In genomic region chr16:22411764-22412163, GRCm38 (mm10) we compare ENCODE assay signal across 19 mouse cellular contexts. TPM values are rescaled to one million over a fixed set of nuclear protein-coding genes. Genes with fewer than 3 reads are reported as not detected.
DNase-seq lines count a peak whose midpoint lies in the region; ATAC-seq lines count a peak whose summit lies in the region.
"Had no signal": no experiment of that assay in that cellular context is flagged by ENCODE, and none has a peak within 500 bp of the region (broad histone marks: within the 10 kb centered on the region; RNA-seq: fewer than 3 reads in every experiment).

No protein-coding gene starts in this region.

- H3K4me1 ChIP-seq in forebrain, embryonic 14.5 days (ENCODE audit: control insufficient read depth, insufficient read depth, low read length): no peaks in the 10 kb centered on the region
- H3K4me1 ChIP-seq in forebrain, embryonic 12.5 days: no peaks in the 10 kb centered on the region; the same call in 1 of the 2 replicates
- peaks cover 6% of the 10 kb centered on the region for H3K4me1 ChIP-seq in lung, embryonic 16.5 days (replicated peaks; ENCODE audit: control insufficient read depth, insufficient read depth, low read length)
- peaks cover 21% of the 10 kb centered on the region for H3K4me1 ChIP-seq in neural tube, embryonic 15.5 days
- H3K4me1 ChIP-seq: embryonic facial prominence, embryonic 15.5 days; stomach, embryonic 15.5 days had no signal

- no peaks in the 10 kb centered on the region for H3K9me3 ChIP-seq in forebrain, embryonic 14.5 days (replicated peaks; ENCODE audit: control insufficient read depth, low read length)
- no peaks in the 10 kb centered on the region for H3K9me3 ChIP-seq in forebrain, embryonic 12.5 days
- no peaks in the 10 kb centered on the region for H3K9me3 ChIP-seq in lung, embryonic 16.5 days (ENCODE audit: control insufficient read depth, low read length)
- H3K9me3 ChIP-seq in neural tube, embryonic 15.5 days (replicated peaks): no peaks in the 10 kb centered on the region
- H3K9me3 ChIP-seq: embryonic facial prominence, embryonic 15.5 days; heart, embryonic 15.5 days; hindbrain, embryonic 12.5 days; megakaryocyte, embryonic 14.5 days; stomach, embryonic 15.5 days had no signal

- H3K4me2 ChIP-seq in forebrain, embryonic 14.5 days (ENCODE audit: low read length): no peak overlapping the region
- H3K4me2 ChIP-seq in forebrain, embryonic 12.5 days: no peak overlapping the region
- H3K4me2 ChIP-seq in lung, embryonic 16.5 days (ENCODE audit: low read depth, low read length): no peak overlapping the region
- H3K4me2 ChIP-seq in neural tube, embryonic 15.5 days: peak overlapping the region; percentile 23; the same call in 1 of the 2 replicates
- H3K4me2 ChIP-seq: embryonic facial prominence, embryonic 15.5 days; heart, embryonic 15.5 days; hindbrain, embryonic 12.5 days; stomach, embryonic 15.5 days had no signal

- no peaks in the 10 kb centered on the region for H3K27me3 ChIP-seq in forebrain, embryonic 14.5 days (replicated peaks; ENCODE audit: control insufficient read depth, insufficient read depth, low read length)
- H3K27me3 ChIP-seq in forebrain, embryonic 12.5 days: no peaks in the 10 kb centered on the region
- H3K27me3 ChIP-seq in lung, embryonic 16.5 days (ENCODE audit: control insufficient read depth, insufficient read depth, low read depth, low read length): no peaks in the 10 kb centered on the region
- H3K27me3 ChIP-seq in neural tube, embryonic 15.5 days (replicated peaks): no peaks in the 10 kb centered on the region
- H3K27me3 ChIP-seq: embryonic facial prominence, embryonic 15.5 days; heart, embryonic 15.5 days; hindbrain, embryonic 12.5 days; megakaryocyte, embryonic 14.5 days; Patski; stomach, embryonic 15.5 days had no signal

- 37% methylated on average over 11 of the region's 11 CpGs for WGBS in forebrain, embryonic 14.5 days
- WGBS in forebrain, embryonic 12.5 days: 58% methylated on average over 10 of the region's 11 CpGs
- WGBS in lung, embryonic 16.5 days: 47% methylated on average over 11 of the region's 11 CpGs
- WGBS in neural tube, embryonic 15.5 days: 16% methylated on average over 11 of the region's 11 CpGs

- peak; percentile 55 for DNase-seq in forebrain, embryonic 14.5 days (ENCODE audit: low spot score)
- DNase-seq in lung, adult 18-20 months: no peak
- DNase-seq in brain, adult 2 months (ENCODE audit: low read depth, low spot score): peak; percentile 52
- no peak for DNase-seq in frontal cortex, postnatal 10 days (ENCODE audit: low spot score in 2 of 2)
- no peak for DNase-seq in cerebellum, postnatal 10 days
- DNase-seq: adrenal gland, adult 8-10 months; kidney, adult 8-10 months; thymus, postnatal 36 days had no signal

- no peaks in the 10 kb centered on the region for H3K36me3 ChIP-seq in forebrain, embryonic 14.5 days (ENCODE audit: control insufficient read depth, insufficient read depth, low read length)
- no peaks in the 10 kb centered on the region for H3K36me3 ChIP-seq in forebrain, embryonic 12.5 days (replicated peaks)
- H3K36me3 ChIP-seq in lung, embryonic 16.5 days (ENCODE audit: control insufficient read depth, insufficient read depth, low read length): peaks cover 12% of the 10 kb centered on the region
- no peaks in the 10 kb centered on the region for H3K36me3 ChIP-seq in neural tube, embryonic 15.5 days
- H3K36me3 ChIP-seq: embryonic facial prominence, embryonic 15.5 days; heart, embryonic 15.5 days; hindbrain, embryonic 12.5 days; stomach, embryonic 15.5 days had no signal

- no peak overlapping the region for H3K9ac ChIP-seq in forebrain, embryonic 14.5 days (ENCODE audit: low read length)
- no peak overlapping the region for H3K9ac ChIP-seq in forebrain, embryonic 12.5 days
- H3K9ac ChIP-seq in lung, embryonic 16.5 days (ENCODE audit: low read length): no peak overlapping the region
- H3K9ac ChIP-seq in neural tube, embryonic 15.5 days (replicated peaks): no peak overlapping the region
- H3K9ac ChIP-seq: embryonic facial prominence, embryonic 15.5 days; heart, embryonic 15.5 days; hindbrain, embryonic 12.5 days; stomach, embryonic 15.5 days had no signal

- H3K27ac ChIP-seq in forebrain, embryonic 14.5 days (ENCODE audit: low read depth, low read length): no peak overlapping the region
- no peak overlapping the region for H3K27ac ChIP-seq in forebrain, embryonic 12.5 days
- peak overlapping the region; percentile 20; the same call in 1 of the 2 replicates for H3K27ac ChIP-seq in lung, embryonic 16.5 days (ENCODE audit: low read length)
- no peak overlapping the region for H3K27ac ChIP-seq in neural tube, embryonic 15.5 days (replicated peaks)
- H3K27ac ChIP-seq: embryonic facial prominence, embryonic 15.5 days; heart, embryonic 15.5 days; hindbrain, embryonic 12.5 days; layer of hippocampus, adult 2 months; stomach, embryonic 15.5 days had no signal

- ATAC-seq in forebrain, embryonic 14.5 days: peak; percentile 20; the same call in 1 of the 2 replicates
- ATAC-seq in forebrain, embryonic 12.5 days (ENCODE audit: low FRiP score): no peak
- ATAC-seq in lung, embryonic 16.5 days (ENCODE audit: low read depth): 0 out of 2 replicates have a peak, but pooled peaks have one; percentile 20
- ATAC-seq in neural tube, embryonic 15.5 days (ENCODE audit: low FRiP score): peak; percentile 30; the same call in 1 of the 2 replicates
- ATAC-seq: lung, postnatal 0 days; Patski had no signal

- no peak overlapping the region for H3K4me3 ChIP-seq in forebrain, embryonic 14.5 days (ENCODE audit: low read depth, low read length)
- H3K4me3 ChIP-seq in forebrain, embryonic 12.5 days (replicated peaks): no peak overlapping the region
- no peak overlapping the region for H3K4me3 ChIP-seq in lung, embryonic 16.5 days (ENCODE audit: low read length)
- no peak overlapping the region for H3K4me3 ChIP-seq in neural tube, embryonic 15.5 days (replicated peaks)
- H3K4me3 ChIP-seq: embryonic facial prominence, embryonic 15.5 days; heart, embryonic 15.5 days; hindbrain, embryonic 12.5 days; layer of hippocampus, adult 2 months; megakaryocyte, embryonic 14.5 days; stomach, embryonic 15.5 days had no signal

RNA-seq across cellular contexts. Expression of gene Etv5, which starts 27.8 kb away (rescaled TPM):
- polyA plus RNA-seq in forebrain, embryonic 14.5 days (2014; fragmentation: Nextera tagmentation; extraction: Ambion mirVana): 17.8 and 20.7 TPM in 2 replicates
- 17.9 and 28.4 TPM in 2 replicates for polyA plus RNA-seq in forebrain, embryonic 12.5 days (2016; fragmentation: Nextera tagmentation; extraction: Ambion mirVana)
- 188 and 201 TPM in 2 replicates for polyA plus RNA-seq in lung, embryonic 16.5 days (2015; fragmentation: Nextera tagmentation; extraction: Ambion mirVana)
- 22.3 and 24.6 TPM in 2 replicates for polyA plus RNA-seq in neural tube, embryonic 15.5 days (2015; fragmentation: Nextera tagmentation; extraction: Ambion mirVana)

Comparison
In these comparisons a context has a peak if more than half of its experiments do, and no peak if none do; other contexts are left out.
1. DNase-seq: peak in forebrain, embryonic 14.5 days (single experiment) and brain, adult 2 months (single experiment); none in lung, adult 18-20 months (0 of 2), frontal cortex, postnatal 10 days (0 of 2) and cerebellum, postnatal 10 days (0 of 2).